Mouse (Mus musculus) heart, postnatal 0 days (tissue): Measurements from ENCODE around the gene Map2k3. TPM values are rescaled to one million over a fixed set of nuclear protein-coding genes. Genes with fewer than 3 reads are reported as not detected.
A peak's percentile ranks its signal among the peaks of the same experiment; 100 is the strongest.

Experiments used
- ATAC-seq: fragments of 200-750 bp; cut with Nextera tagmentation; 2 replicates; pipeline ENCODE4 v1.8.0; 2017; ENCODE audit warnings: low read depth, moderate number of reproducible peaks, moderate library complexity; ENCODE audit not compliant: insufficient read depth
- DNase-seq: peaks from one replicate; pipeline ENCODE4 v3.0.0-alpha.2; 2016; ENCODE audit warnings: low spot score
- H3K27ac ChIP-seq: fragments of 300-500 bp; sonication (generic); 2 replicates; pipeline ENCODE4 v1.5.1; 2014; ENCODE audit warnings: low read depth, mild to moderate bottlenecking
- H3K27me3 ChIP-seq: fragments of 300-500 bp; sonication (generic); 2 replicates; pipeline ENCODE4 v1.6.1; 2014; ENCODE audit warnings: low read length, mixed read lengths; ENCODE audit not compliant: control insufficient read depth, insufficient read depth
- H3K36me3 ChIP-seq: fragments of 300-500 bp; sonication (generic); replicated peaks from 2 replicates; pipeline ENCODE4 v1.6.1; 2014; ENCODE audit warnings: low read length, mixed read lengths; ENCODE audit not compliant: control insufficient read depth, insufficient read depth
- H3K4me1 ChIP-seq: fragments of 300-500 bp; sonication (generic); 2 replicates; pipeline ENCODE4 v1.6.1; 2014; ENCODE audit warnings: antibody characterized with exemption; ENCODE audit not compliant: control insufficient read depth, insufficient read depth
- H3K4me2 ChIP-seq: fragments of 300-500 bp; sonication (generic); 2 replicates; pipeline ENCODE4 v1.6.1; 2014; ENCODE audit warnings: low read depth, mild to moderate bottlenecking, low read length, moderate library complexity
- H3K4me3 ChIP-seq: fragments of 300-500 bp; sonication (generic); 2 replicates; pipeline ENCODE4 v1.5.1; 2014; ENCODE audit warnings: low read depth, low read length
- H3K9ac ChIP-seq: fragments of 300-500 bp; sonication (generic); replicated peaks from 2 replicates; pipeline ENCODE4 v1.6.1; 2014; ENCODE audit warnings: low read depth, low read length, mixed read lengths
- H3K9me3 ChIP-seq: fragments of 300-500 bp; sonication (generic); replicated peaks from 2 replicates; pipeline ENCODE4 v1.6.1; 2016; ENCODE audit warnings: low read length; ENCODE audit not compliant: control insufficient read depth
- CTCF ChIP-seq: IDR thresholded peaks from 2 replicates; pipeline ENCODE4 v1.5.1; 2016; ENCODE audit warnings: antibody characterized with exemption, control low read depth, low read depth
- EP300 ChIP-seq: IDR thresholded peaks from 2 replicates; pipeline ENCODE4 v1.6.1; 2016; ENCODE audit warnings: antibody characterized with exemption, low read depth
- WGBS: fragments of 180-500 bp; shearing (Covaris S2); extraction: QIAGEN DNeasy Blood & Tissue Kit; methylation state at CpG from one replicate; pipeline ENCODE4 v1.1.7; 2014; 5-methylcytosine and 5-hydroxymethylcytosine counted together
- polyA plus RNA-seq: library from polyadenylated mRNA; unstranded; fragments of >200 nt; fragmentation: Nextera tagmentation; extraction: Ambion mirVana; gene quantifications from 2 replicates; pipeline ENCODE4 v1.2.1, GENCODE M21; 2015
- total RNA-seq: library from RNA; depleted of rRNA; stranded (reverse); fragments of >200 nt; gene quantifications from 2 replicates; pipeline ENCODE4 v1.2.3, GENCODE M21; 2014; ENCODE audit warnings: low replicate concordance

The Map2k3 gene
- total and polyA plus RNA-seq, 2 experiments from 2014 or later = 32.6 to 48.6 TPM

GRCm38 (mm10) chr11:60927264-60927663 is 4.6 kb upstream of the Map2k3 start:
- no peak overlapping the region for H3K9ac ChIP-seq
- under 1% methylated on average over 9 of the region's 9 CpGs for WGBS
- ATAC-seq (peak; percentile 55), DNase-seq (peak; percentile 95)
- H3K4me3 ChIP-seq = no peak overlapping the region
- H3K36me3 ChIP-seq = no peaks in the 10 kb centered on the region
- peaks cover 8% of the 10 kb centered on the region for H3K4me1 ChIP-seq
- no peak overlapping the region for H3K27ac ChIP-seq
- H3K27me3 ChIP-seq = no peaks in the 10 kb centered on the region
- TF ChIP-seq CTCF = peak; percentile 95
- no peak for TF ChIP-seq EP300
- peak overlapping the region; percentile 28; the same call in 1 of the 2 replicates for H3K4me2 ChIP-seq
- no peaks in the 10 kb centered on the region for H3K9me3 ChIP-seq

- DNase-seq = peak; percentile 34
- H3K27ac ChIP-seq = peak overlapping the region; percentile 56
- H3K9me3 ChIP-seq = no peaks in the 10 kb centered on the region
- H3K27me3 ChIP-seq = no peaks in the 10 kb centered on the region
- peak overlapping the region; percentile 80 for H3K4me3 ChIP-seq
- no peak for TF ChIP-seq CTCF
- TF ChIP-seq EP300 = no peak
- H3K9ac ChIP-seq = peak overlapping the region; percentile 27; the same call in 1 of the 2 replicates
- H3K4me1 ChIP-seq = peaks cover 30% of the 10 kb centered on the region
- no peak for ATAC-seq
- 7% methylated on average over 7 of the region's 7 CpGs for WGBS
- H3K36me3 ChIP-seq = no peaks in the 10 kb centered on the region
- peak overlapping the region; percentile 87 for H3K4me2 ChIP-seq
Observed at GRCm38 (mm10) chr11:60930724-60931281, 1.0 kb upstream of the Map2k3 start.

- Histone ChIP-seq H3K27me3 (no peaks in the 10 kb centered on the region), H3K4me2 (peak overlapping the region; percentile 87), H3K36me3 (no peaks in the 10 kb centered on the region), H3K27ac (peak overlapping the region; percentile 56), H3K4me3 (peak overlapping the region; percentile 80), H3K9ac (peak overlapping the region; percentile 27; the same call in 1 of the 2 replicates), H3K4me1 (peaks cover 35% of the 10 kb centered on the region), H3K9me3 (no peaks in the 10 kb centered on the region)
- DNase-seq = no peak
- 2% methylated on average over 30 of the region's 30 CpGs for WGBS
- no peak; the same call in 1 of the 2 replicates for ATAC-seq
- TF ChIP-seq EP300 (no peak), CTCF (no peak)
Observed at GRCm38 (mm10) chr11:60931282-60931868, 458 bp upstream of the Map2k3 start.

GRCm38 (mm10) chr11:60932503-60933020 is 729 bp downstream of the Map2k3 start:
- WGBS = 3% methylated on average over 7 of the region's 7 CpGs
- Histone ChIP-seq H3K4me1 (peaks cover 42% of the 10 kb centered on the region), H3K9me3 (no peaks in the 10 kb centered on the region), H3K9ac (peak overlapping the region; percentile 84), H3K27ac (peak overlapping the region; percentile 84), H3K27me3 (no peaks in the 10 kb centered on the region), H3K36me3 (0 out of 2 replicates have a peak, but pooled peaks cover 1% of the 10 kb centered on the region), H3K4me2 (peak overlapping the region; percentile 87), H3K4me3 (peak overlapping the region; percentile 80)
- DNase-seq = peak; percentile 36
- no peak for ATAC-seq
- TF ChIP-seq CTCF (no peak), EP300 (no peak)

- H3K4me1 ChIP-seq = peaks cover 42% of the 10 kb centered on the region
- DNase-seq (peak; percentile 16), ATAC-seq (no peak)
- H3K9ac ChIP-seq = peak overlapping the region; percentile 84; the same call in 1 of the 2 replicates
- no peaks in the 10 kb centered on the region for H3K9me3 ChIP-seq
- H3K27ac ChIP-seq = peak overlapping the region; percentile 1; the same call in 1 of the 2 replicates
- no peaks in the 10 kb centered on the region for H3K27me3 ChIP-seq
- H3K4me3 ChIP-seq = peak overlapping the region; percentile 80
- no peak for TF ChIP-seq EP300
- peaks cover 5% of the 10 kb centered on the region; the same call in 1 of the 2 replicates for H3K36me3 ChIP-seq
- peak overlapping the region; percentile 87 for H3K4me2 ChIP-seq
- WGBS = 67% methylated on average over 10 of the region's 10 CpGs
Observed at GRCm38 (mm10) chr11:60933178-60933930, 1.5 kb downstream of the Map2k3 start.
